In genomic region chr1:186705203-186705914, GRCm38 (mm10) we compare ENCODE assay signal across 8 mouse cellular contexts. TPM values are rescaled to one million over a fixed set of nuclear protein-coding genes. Genes with fewer than 3 reads are reported as not detected.
A peak's percentile ranks its signal among the peaks of the same experiment; 100 is the strongest.
DNase-seq lines count a peak whose midpoint lies in the region; ATAC-seq and TF ChIP-seq lines count a peak whose summit lies in the region.

No protein-coding gene starts in this region.

- peak overlapping the region; percentile 86 for H3K4me3 ChIP-seq in embryonic fibroblast, embryonic 13.5 days (ENCODE audit: insufficient read depth, low read length)
- H3K4me3 ChIP-seq in heart, embryonic 12.5 days: peak overlapping the region; percentile 71
- peak overlapping the region; percentile 56 for H3K4me3 ChIP-seq in liver, embryonic 13.5 days (replicated peaks)
- H3K4me3 ChIP-seq in neural tube, embryonic 11.5 days (ENCODE audit: low read depth, low read length): peak overlapping the region; percentile 61

- no peaks in the 10 kb centered on the region for H3K36me3 ChIP-seq in heart, embryonic 12.5 days
- no peaks in the 10 kb centered on the region for H3K36me3 ChIP-seq in liver, embryonic 13.5 days
- H3K36me3 ChIP-seq in neural tube, embryonic 11.5 days (ENCODE audit: control insufficient read depth, insufficient read depth, low read length): no peaks in the 10 kb centered on the region

- no peak for TF ChIP-seq CTCF in embryonic fibroblast, embryonic 13.5 days (IDR thresholded peaks at IDR 0.05; ENCODE audit: borderline replicate concordance, insufficient read depth, low read length)

- H3K27me3 ChIP-seq in heart, embryonic 12.5 days (replicated peaks): no peaks in the 10 kb centered on the region
- peaks cover 60% of the 10 kb centered on the region for H3K27me3 ChIP-seq in liver, embryonic 13.5 days
- H3K27me3 ChIP-seq in neural tube, embryonic 11.5 days (ENCODE audit: control insufficient read depth, insufficient read depth, low read length): no peaks in the 10 kb centered on the region; the same call in 1 of the 2 replicates

- H3K4me1 ChIP-seq in embryonic fibroblast, embryonic 13.5 days (ENCODE audit: control insufficient read depth, insufficient read depth, low read length): no peaks in the 10 kb centered on the region
- peaks cover 17% of the 10 kb centered on the region; the same call in 1 of the 2 replicates for H3K4me1 ChIP-seq in heart, embryonic 12.5 days (replicated peaks)
- peaks cover 8% of the 10 kb centered on the region; the same call in 1 of the 2 replicates for H3K4me1 ChIP-seq in liver, embryonic 13.5 days (replicated peaks)
- H3K4me1 ChIP-seq in neural tube, embryonic 11.5 days (ENCODE audit: control insufficient read depth, insufficient read depth, low read length): no peaks in the 10 kb centered on the region

- TF ChIP-seq POLR2A in embryonic fibroblast, embryonic 13.5 days (IDR thresholded peaks at IDR 0.05; ENCODE audit: low read depth, low read length): peak; percentile 61

- under 1% methylated on average over 63 of the region's 65 CpGs for WGBS in heart, embryonic 12.5 days
- under 1% methylated on average over 65 of the region's 65 CpGs for WGBS in liver, embryonic 13.5 days (ENCODE audit: insufficient replicate concordance)
- under 1% methylated on average over 55 of the region's 65 CpGs for WGBS in neural tube, embryonic 11.5 days

- peak; percentile 55 to 58 for DNase-seq in urinary bladder, adult 18-20 months (ENCODE audit: low spot score in 2 of 2)
- DNase-seq in urinary bladder, postnatal 10 days (ENCODE audit: low spot score): no peak
- DNase-seq in kidney, postnatal 10 days: peak; percentile 82
- no peak for DNase-seq in liver, embryonic 13.5 days
- DNase-seq in neural tube, embryonic 11.5 days (ENCODE audit: low spot score): peak; percentile 80
- peak; percentile 25 for DNase-seq in thymus, postnatal 14 days

- peak overlapping the region; percentile 39 for H3K27ac ChIP-seq in embryonic fibroblast, embryonic 13.5 days (ENCODE audit: insufficient read depth, low read length)
- peak overlapping the region; percentile 93 for H3K27ac ChIP-seq in heart, embryonic 12.5 days (ENCODE audit: poor library complexity, severe bottlenecking)
- H3K27ac ChIP-seq in liver, embryonic 13.5 days: no peak overlapping the region
- peak overlapping the region; percentile 49 for H3K27ac ChIP-seq in neural tube, embryonic 11.5 days (ENCODE audit: low read depth, low read length)

- peak; percentile 69 for ATAC-seq in heart, embryonic 12.5 days (ENCODE audit: insufficient number of reproducible peaks, low FRiP score)
- peak; percentile 45 for ATAC-seq in liver, embryonic 13.5 days (ENCODE audit: low read depth)
- peak; percentile 75 for ATAC-seq in neural tube, embryonic 11.5 days (ENCODE audit: insufficient read depth, low FRiP score, low TSS enrichment)

- H3K4me2 ChIP-seq in heart, embryonic 12.5 days: peak overlapping the region; percentile 75
- H3K4me2 ChIP-seq in liver, embryonic 13.5 days: peak overlapping the region; percentile 66
- H3K4me2 ChIP-seq in neural tube, embryonic 11.5 days (ENCODE audit: low read depth): peak overlapping the region; percentile 90

- no peaks in the 10 kb centered on the region for H3K9me3 ChIP-seq in heart, embryonic 12.5 days (replicated peaks)
- no peaks in the 10 kb centered on the region for H3K9me3 ChIP-seq in liver, embryonic 13.5 days (replicated peaks)
- no peaks in the 10 kb centered on the region for H3K9me3 ChIP-seq in neural tube, embryonic 11.5 days (ENCODE audit: control insufficient read depth, low read length)

- peak overlapping the region; percentile 90 for H3K9ac ChIP-seq in heart, embryonic 12.5 days
- peak overlapping the region; percentile 22; the same call in 1 of the 2 replicates for H3K9ac ChIP-seq in liver, embryonic 13.5 days
- peak overlapping the region; percentile 81 for H3K9ac ChIP-seq in neural tube, embryonic 11.5 days (ENCODE audit: low read length)

RNA-seq across cellular contexts. Expression of gene Tgfb2, which starts 0.4 kb away (rescaled TPM):
- 41.7 and 43.9 TPM in 2 replicates for polyA plus RNA-seq in embryonic fibroblast, embryonic 13.5 days (2011; ENCODE audit: insufficient read length, low read depth, missing spikeins)
- 69.0 and 74.2 TPM in 2 replicates for polyA plus RNA-seq in heart, embryonic 12.5 days (2016; fragmentation: Nextera tagmentation; extraction: Ambion mirVana)
- 2.1 and 2.5 TPM in 2 replicates for polyA plus RNA-seq in liver, embryonic 13.5 days (2015; fragmentation: Nextera tagmentation; extraction: Ambion mirVana)
- polyA plus RNA-seq in neural tube, embryonic 11.5 days (2014; fragmentation: Nextera tagmentation; extraction: Ambion mirVana): 33.6 and 36.4 TPM in 2 replicates

RNA-seq across cellular contexts. Expression of gene Rrp15, which starts 43.8 kb away (rescaled TPM):
- 27.8 and 31.3 TPM in 2 replicates for polyA plus RNA-seq in embryonic fibroblast, embryonic 13.5 days (2011; ENCODE audit: insufficient read length, low read depth, missing spikeins)
- polyA plus RNA-seq in heart, embryonic 12.5 days (2016; fragmentation: Nextera tagmentation; extraction: Ambion mirVana): 41.1 and 44.4 TPM in 2 replicates
- 52.7 and 57.7 TPM in 2 replicates for polyA plus RNA-seq in liver, embryonic 13.5 days (2015; fragmentation: Nextera tagmentation; extraction: Ambion mirVana)
- polyA plus RNA-seq in neural tube, embryonic 11.5 days (2014; fragmentation: Nextera tagmentation; extraction: Ambion mirVana): 59.0 and 66.4 TPM in 2 replicates

Comparison
In these comparisons a context has a peak if more than half of its experiments do, and no peak if none do; other contexts are left out.
1. DNase-seq: peak in urinary bladder, adult 18-20 months (2 of 2), kidney, postnatal 10 days (single experiment), neural tube, embryonic 11.5 days (single experiment) and thymus, postnatal 14 days (single experiment); none in urinary bladder, postnatal 10 days (single experiment) and liver, embryonic 13.5 days (single experiment).
2. H3K9ac ChIP-seq: peak in every context shown above with its lines; median percentile 90 in heart, embryonic 12.5 days; 81 in neural tube, embryonic 11.5 days; 22 in liver, embryonic 13.5 days.
3. Peak in every context shown above with its lines, with median percentiles within 50 percentile points of each other: H3K4me3 ChIP-seq, ATAC-seq and H3K4me2 ChIP-seq.